Mouse (Mus musculus) inflammation-experienced regulatory T-cells, adult 16 weeks (primary cell): ENCODE data around the gene Pomc. TPM values are rescaled to one million over a fixed set of nuclear protein-coding genes. Genes with fewer than 3 reads are reported as not detected.

Experiments
- polyA plus RNA-seq: library from polyadenylated mRNA; unstranded; fragments of 100-300 nt; shearing (Covaris generic); gene quantifications from one replicate; pipeline ENCODE4 v1.2.1, GENCODE M21; 2017

Pomc gene
- 1.7 TPM for polyA plus RNA-seq

GRCm38 (mm10) chr12:3954651-3955050, at the start of gene Pomc:
Gene Pomc (plus strand): TSS chr12:3954951.

Other genes with a start within 250 kb of the Pomc start
- 39.4 TPM for gene Dnmt3a, start 148.9 kb upstream of the Pomc start, polyA plus RNA-seq
- gene Efr3b, start 84.0 kb downstream of the Pomc start, polyA plus RNA-seq: 0.27 TPM
- gene Dnajc27, start 127.6 kb downstream of the Pomc start, polyA plus RNA-seq: 13.6 TPM
- gene Adcy3, start 178.2 kb downstream of the Pomc start, polyA plus RNA-seq: 4.9 TPM